Mouse (Mus musculus): ENCODE measurements around the gene C130050O18Rik.

The C130050O18Rik gene

DNA sequence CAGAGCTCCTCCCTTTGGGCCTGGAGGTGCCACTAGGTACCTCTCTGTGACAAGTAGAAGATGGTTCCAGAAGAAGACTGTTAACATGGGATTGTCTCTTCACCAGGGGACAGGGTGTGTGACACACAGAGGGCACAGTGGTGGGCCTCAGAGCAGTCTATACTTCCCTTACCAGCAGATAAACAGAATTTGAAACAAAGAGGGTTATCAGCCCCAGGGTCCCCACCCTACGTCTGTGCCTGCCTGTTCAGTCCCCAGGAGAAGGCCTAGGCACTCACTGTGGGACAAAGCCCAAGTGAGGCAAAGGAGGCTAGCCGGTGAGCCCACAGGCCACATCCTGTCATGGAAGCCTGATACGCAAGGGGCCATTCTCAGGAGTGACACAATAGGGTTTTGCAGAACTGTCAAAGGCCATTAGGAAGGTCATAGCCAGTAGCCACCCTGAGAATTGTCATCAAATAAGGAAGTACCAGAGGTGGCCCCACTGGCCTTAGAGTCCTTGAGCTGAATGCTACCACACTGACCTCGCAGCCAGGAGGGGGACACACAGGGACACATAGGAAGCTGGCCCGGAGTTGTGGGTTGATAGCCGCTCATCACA, at the start of gene C130050O18Rik:
TSS of gene C130050O18Rik (plus strand) at position 480 of the 601 bp plus-strand sequence.
- DNase-seq (ENCODE audit: low spot score): no peak

DNA sequence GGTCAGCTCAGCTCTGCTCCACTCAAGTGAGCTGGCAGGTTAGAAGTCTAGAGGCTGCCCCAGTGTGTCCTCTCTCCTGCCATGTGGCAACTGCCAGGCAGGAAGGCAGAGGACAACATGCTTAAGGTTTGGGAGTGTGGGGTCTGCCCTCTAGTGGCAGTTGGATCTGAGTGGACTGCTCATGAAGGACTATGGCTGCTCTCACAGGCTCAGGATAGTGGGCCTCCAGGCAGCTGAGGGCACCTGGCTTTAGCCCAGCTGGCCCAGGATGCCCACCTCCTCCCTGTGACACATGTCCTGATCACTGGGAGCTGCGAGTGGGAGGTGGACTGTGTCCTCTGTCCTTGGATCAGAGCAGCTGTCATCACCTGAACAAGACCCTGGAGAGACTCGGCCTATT, 46.4 kb upstream of the C130050O18Rik start:
- DNase-seq (ENCODE audit: low spot score): no peak

DNA sequence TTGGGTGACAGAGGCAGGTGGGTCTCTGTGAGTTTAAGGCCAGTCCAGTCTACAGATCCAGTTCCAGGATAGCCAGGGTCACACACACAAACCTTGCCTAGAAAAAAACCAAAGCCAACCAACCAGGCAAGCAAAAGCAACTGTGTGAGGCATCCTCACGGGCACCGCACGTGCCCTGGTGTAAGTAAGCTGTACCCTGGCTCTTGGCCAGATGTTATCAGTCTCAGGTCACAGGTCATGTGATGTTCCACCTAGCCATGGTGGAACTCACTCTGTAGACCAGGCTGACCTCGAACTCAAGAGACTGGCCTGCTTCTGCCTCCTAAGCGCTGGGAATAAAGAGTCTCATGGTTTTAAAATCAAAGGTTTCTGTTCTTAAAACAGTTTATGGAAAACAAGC, 45.8 kb upstream of the C130050O18Rik start:
- DNase-seq (ENCODE audit: low spot score): no peak

DNA sequence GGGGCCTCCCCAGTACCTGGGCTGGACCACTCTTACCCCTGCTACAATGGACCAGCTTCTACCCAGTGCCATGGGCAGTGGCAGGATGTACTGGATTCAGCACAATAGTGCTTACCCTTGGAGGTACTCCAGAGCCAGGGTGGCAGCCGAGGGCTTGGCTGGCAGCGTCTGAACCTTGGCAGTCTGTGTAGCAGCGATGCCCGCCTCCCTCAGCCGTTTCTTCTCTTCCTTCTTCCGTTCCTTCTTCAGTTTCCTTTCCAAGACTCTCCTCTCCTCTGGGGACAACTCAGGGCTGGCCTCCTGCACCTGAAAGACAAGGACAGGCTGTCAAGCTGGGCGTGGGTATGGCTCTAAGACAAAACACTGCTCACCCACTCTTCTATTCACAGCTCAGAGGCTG, 41.2 kb upstream of the C130050O18Rik start:
- no peak for DNase-seq (ENCODE audit: low spot score)

DNA sequence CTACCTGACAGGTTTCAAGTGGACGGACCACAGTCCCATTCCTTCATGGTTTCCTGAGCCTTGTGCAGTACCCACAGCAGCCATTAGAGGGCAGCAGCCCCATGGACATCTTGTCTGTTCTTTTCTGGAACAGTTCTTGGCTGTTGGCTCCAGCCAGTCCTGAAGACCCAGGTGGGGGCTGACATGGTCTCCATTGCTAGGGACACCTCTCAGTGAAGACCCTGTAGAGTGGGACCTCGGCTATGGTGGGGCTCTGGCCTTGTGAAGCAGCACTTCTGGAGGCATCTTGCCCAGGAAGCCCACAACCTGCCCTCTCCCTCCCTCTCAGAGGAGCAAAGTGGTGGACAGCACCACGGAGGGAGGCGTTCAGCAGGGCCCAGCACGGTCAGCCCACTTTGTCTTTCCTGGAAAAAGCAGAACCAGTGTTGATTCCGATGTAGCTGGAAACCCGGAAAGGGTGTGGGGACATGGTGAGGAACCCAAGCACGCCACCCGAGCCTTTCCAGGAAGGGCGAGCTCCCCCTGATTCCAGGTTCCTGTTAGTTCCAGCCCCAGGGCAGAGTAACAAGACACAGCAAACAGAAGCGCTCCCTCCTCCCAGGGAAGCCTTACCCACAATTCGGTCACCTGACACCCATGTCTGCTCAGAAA, 40.7 kb upstream of the C130050O18Rik start:
- DNase-seq (ENCODE audit: low spot score): peak; percentile 46

DNA sequence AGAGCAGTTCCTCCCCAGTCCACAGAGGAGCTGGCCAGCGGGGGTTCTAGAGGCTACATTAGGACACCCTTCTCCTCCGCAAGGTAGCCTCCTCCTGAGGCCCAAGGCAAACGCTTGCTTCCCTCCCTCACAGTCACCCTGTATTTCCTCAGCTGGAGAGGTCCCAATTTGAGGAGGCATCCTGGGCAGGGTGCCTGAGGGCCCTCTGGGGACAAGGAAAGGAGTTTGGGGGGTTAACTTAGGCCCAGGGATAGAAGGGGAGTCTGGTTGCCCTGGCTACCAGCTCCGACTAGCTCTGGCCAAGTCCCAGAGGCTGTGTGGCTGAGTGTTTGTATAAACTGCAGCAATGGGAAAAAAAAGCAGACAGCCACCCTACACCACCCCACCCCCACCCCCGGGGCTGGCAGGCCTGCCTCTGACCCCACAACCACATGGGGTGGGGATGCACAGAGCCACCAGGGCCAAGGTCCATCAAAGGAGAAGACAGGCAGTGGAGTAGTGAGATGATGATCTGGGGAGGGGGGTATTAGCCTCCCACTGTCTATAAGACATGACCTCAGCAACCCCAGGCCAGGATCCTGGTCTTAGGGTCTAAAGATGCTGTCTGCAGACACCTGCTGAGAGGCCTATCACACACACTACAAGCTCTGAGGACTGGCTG, 40.0 kb upstream of the C130050O18Rik start:
- DNase-seq (ENCODE audit: low spot score): no peak

DNA sequence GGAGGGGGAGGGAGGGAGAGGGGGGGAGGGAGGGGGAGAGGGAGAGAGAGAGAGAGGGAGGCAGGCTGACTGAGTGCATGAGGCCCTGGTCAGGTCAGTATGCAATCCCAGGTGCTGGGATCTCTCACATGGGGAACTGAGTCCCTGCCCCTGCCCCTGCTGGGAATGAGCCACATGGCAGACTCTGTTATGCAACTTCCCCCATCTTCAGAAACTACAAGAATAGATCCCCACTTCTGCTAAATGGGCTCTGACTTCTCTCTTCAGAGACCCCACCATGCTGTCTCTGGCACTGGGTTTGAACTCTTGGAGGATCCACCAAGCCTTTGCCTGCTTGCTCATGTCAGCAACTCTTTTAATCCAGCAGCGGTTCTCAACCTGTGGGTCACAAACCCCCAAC, 39.3 kb upstream of the C130050O18Rik start:
- no peak for DNase-seq (ENCODE audit: low spot score)

DNA sequence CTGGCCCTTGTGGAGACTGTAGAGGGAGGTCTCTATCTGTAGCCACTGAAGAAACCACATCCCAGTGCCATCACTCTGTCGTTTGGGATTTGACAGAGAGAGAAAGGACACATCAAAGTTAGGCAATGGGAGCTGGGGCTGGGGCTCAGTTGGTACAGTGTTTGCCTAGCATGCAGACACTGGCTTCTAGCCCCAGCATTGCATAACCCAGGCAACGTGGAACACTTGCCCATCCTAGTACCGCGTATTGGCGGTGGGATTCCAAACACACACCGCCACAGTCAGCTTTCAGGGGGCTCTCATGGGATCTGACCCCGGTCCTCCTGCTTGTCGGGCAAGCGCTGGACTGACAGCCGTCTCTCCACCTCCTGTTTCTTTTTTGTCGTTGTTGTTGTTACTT, 38.6 kb upstream of the C130050O18Rik start:
- DNase-seq (ENCODE audit: low spot score): no peak

DNA sequence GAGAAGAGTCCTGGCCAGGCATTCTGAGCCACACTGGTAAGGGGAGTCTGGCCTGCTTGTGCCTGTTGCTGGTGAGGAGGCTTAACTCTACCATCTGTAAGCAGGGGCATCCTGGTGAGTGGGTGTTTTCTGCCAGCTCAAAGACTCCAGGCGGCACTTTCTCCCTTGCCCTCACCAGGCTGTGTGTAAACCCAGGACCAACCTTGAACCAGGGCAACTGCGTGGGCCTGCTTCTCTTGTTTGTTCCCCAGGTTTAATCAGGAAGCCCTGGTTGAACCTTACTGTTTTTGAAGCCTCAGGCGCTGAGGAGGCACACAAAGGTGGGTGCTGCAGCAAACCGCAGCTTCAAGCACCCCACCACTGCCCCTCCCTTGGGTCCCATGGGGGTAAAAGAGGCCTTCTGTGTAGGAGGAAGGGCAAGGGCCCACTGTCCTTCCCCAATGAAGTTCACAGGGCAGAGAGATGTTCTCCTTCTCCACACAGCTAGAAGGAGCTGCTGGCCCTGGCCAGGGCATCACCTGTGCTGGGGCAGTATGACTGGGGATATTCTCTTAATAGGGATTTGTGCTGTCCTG, 37.1 kb upstream of the C130050O18Rik start:
- no peak for DNase-seq (ENCODE audit: low spot score)

DNA sequence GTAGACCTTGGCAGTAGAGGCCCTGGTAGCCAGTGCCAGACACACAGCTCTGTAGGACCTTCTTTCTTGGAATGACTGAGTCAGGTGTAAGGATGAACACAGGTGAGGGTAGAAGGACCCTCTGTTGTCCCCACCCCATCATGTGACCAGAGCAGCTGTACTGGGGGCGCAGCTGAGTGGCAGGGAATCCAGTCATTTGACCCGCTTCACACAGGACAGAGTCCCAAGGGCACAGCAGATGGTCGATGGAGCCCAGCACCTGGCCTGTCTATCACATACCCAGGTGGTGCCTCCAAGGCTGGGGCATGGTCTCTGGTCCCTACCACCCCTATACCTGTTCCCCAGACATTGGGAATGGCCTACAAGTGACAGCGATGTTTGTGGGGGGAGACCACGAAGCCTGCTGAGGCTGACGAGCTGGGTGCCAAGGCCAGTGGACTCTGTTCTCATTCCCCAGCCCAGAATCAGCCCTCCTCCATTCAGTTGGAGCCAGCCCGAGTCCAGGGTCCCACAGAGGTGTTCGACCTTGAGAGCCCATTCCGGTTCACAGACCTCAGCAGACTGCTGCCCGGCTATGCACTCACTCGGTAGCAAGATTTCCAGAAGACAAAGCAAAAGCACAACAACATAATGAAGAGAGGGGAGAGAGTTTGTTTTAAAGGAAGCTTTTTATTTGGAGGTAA, 36.3 kb upstream of the C130050O18Rik start:
- no peak for DNase-seq (ENCODE audit: low spot score)

DNA sequence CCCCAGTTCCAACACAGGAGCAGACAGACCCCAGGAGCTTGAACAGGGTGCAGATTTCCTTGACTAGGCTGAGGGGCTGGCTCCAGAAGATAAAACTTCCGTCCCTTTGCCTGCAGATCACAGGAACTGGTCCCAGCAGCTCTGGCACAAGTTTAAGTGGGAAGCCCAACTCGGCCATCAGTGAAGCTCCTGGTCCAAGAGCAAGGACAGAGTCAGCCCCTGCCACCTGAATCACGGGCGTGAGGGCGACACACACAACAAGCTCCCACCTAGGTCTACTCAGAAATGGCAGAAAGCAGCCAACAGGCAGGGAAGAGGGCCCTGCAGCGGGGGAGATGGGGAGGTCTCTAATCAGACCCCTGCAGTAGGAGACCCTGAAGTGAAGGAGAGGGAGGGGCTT, 34.7 kb upstream of the C130050O18Rik start:
- no peak for DNase-seq (ENCODE audit: low spot score)

DNA sequence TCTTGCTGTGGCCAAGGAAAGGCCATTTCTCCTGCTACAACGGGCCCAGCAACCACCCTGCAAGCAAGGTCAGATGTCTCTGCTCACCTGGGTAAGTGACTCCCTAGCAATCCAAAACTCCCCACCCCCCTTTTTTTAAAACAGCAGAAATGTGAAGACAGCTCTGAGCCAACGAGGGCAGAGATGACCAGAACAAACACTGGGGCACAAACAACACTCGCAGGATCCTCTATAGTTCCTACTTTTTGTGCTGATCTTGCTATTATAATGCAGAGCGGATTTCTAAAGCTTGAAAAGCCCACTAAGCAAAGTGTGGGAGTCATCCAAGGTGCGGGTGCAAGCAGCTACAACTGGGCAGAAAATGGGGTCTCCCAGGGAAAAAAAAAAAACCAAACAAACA, 34.0 kb upstream of the C130050O18Rik start:
- no peak for DNase-seq (ENCODE audit: low spot score)

DNA sequence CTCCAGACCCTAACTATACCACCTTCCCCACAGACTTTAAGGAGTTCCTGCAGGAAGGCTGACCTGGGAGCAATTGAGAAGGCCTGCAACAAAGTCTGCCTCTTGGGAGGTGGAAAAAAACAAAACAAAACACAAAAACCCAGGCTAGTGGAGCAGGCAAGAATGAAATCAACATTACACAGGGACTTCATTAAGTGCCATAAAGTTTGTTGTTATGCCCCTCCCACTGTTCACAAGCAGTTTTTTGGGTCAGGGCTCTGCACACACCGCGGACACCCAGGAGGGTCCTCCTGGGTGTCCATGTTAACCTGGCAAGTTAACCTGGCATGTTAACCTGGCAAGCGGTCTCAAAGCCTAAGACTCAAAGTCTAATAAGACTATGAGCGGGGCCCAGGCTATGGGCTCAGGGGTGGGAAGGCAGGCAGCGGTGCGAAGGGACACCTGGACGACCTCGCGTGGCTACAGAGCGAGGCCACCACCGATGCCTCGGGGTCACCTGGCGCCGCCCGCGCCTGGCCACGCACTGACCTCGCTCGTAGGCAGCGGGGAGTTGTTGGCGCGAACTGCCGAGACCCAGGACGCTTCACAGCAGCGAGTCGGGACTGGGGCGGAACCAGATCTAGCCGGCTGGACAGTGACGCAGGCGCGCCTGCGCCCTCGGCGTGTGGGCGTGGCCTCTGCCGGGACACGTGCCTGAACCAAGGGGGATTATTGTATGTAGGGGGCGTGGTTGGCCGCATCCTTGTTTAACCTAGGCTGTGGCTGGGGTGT, 33.3 kb upstream of the C130050O18Rik start:
- DNase-seq (ENCODE audit: low spot score): peak; percentile 85

DNA sequence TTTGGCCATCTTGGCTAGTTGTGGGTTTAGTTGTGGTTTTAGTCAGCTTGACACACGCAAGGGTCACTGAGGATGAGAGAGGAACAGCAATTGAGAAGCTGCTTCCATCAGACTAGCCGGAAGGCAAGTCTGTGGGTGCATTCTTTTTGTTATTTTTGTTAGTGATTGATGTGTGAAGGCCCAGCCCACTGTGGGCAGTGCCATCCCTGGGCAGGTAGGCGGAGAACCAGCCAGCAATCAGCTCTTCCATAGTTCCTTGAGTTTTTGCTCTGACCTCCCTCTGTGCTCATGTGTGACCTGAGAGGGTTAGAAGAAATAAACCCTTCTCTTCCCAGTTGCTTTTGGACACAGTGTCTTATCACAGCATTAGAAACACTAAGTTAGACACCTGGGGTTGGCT, 32.0 kb upstream of the C130050O18Rik start:
- no peak for DNase-seq (ENCODE audit: low spot score)

DNA sequence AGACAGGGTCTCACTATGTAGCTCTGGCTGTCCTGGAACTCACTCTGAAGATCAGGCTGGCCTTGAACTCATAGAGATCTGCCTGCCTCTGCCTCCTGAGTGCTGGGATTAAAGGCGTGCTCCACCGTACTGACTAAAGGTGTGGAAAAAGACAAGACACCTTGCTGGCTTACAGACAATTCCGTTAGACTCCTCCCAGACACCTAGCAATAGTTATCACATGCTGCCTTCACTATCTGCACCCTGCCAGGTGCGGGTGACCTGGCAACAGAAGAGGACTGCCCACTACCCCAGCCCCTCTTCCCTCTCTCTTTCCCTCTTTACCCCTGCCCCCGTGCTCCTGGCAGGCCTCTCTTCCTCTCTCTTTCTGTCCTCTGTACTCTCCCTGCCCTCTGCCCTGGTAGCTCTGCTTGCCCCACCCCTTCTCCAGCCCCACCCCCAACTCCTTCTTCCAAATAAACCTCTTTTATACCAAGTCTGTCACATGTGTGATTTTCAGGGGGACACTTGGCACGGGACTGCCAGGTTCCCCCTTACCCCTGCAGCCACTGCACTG, 31.1 kb upstream of the C130050O18Rik start:
- DNase-seq (ENCODE audit: low spot score): no peak

DNA sequence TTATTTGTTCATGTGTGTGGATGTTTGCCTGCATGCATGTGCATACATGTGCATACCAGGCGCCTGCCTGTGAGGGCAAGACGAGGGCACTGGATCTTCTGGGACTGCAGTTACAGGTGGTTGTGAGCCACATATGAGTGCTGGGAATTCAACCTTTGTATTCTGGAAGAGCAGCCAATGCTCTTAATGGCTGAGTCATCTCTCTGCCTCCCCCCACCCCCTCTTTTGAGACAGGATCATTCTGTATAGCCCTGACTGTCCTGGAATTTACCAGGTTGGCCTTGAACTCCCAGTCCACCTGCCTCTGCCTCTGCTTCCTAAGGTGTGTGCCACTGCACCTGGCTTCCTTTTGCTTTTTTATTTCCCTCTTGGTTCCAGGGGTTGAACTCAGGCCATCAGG, 30.2 kb upstream of the C130050O18Rik start:
- DNase-seq (ENCODE audit: low spot score): no peak

DNA sequence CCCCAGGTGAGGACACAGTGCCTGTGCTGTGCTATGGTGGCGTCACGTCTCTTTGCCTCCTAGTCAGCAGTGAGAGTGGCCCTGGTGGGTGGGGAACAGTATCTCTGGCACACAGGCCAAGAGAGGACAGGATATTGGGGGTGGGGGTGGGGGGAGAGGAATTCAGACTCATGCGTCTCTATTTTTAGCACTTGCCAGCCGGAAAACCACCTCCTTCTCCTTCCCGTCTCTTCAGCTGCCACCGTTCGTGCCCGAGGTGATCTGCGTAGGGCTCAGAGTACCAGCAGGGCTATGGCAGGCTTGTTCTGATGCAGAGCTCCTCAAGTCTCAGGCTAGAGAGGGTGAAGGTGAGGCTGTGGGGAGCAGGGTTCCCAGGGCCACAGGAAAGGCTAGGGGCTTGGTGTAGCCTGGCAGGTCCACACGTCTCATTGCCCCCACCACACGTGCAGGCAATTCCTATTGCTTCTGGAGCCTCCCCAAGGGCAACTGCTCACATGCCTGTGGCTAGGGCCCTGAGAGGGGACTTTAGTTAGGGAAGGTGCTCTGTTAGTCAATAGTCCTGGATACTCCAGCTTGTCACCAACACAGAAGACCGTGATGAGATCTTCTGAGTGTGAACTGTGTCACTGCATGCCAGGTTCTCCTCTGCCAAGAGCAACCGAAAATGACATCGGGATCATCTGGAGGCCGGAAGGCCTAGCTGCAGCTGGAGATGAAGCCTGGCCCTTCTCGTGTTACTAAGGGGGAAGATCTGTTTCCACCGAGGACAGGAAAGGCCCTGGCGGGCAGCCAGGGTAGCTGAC, 27.4 kb upstream of the C130050O18Rik start, which contains the start of gene Gpr146:
TSS of gene Gpr146 (plus strand) at position 230 of the 803 bp plus-strand sequence.
- DNase-seq (ENCODE audit: low spot score): peak; percentile 45

DNA sequence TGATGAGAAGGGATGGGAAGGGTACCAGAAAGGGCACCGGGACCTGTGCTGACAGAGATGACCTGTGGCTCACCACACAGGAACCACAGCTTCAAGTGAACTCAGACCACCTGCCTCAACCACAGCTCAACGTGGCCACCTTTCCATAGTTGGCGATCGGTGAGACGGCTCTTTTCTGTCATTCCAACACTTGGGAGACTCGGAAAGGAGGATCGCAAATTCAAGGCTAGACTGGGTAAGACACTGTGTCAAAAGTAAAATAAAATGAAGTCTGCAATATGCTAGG, 26.9 kb upstream of the C130050O18Rik start:
- DNase-seq (ENCODE audit: low spot score): no peak

DNA sequence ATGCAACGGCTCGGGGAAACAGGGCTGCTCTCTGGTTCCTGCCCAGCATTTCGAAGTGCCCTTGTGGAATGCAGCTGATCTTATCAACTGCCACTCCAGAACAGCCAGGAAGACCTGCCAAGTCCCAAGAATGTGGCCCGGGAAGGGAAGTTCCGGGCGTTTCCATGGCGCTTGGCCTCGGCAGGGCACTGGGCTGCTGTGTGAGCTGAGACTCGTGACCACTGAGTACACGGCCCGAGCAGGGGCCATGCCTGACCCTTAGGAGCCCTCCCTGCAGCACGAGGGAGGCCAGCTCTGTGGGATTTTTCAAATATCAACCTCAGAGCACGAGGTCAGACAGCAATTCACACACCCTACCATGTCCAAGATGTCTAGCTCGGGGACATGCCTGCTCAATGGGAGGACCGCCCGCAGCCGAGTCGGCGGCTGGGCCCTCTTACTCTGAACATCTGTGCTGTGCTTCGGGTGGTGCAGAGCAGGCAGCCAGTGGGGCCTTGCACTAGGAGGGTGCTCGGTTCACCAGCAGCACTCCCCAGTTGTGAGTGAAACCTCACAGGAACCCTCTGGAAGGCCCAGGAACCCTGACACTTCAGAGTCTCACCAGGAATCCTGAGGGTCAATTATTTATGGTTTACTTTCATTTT, 26.0 kb upstream of the C130050O18Rik start:
- peak; percentile 83 for DNase-seq (ENCODE audit: low spot score)

DNA sequence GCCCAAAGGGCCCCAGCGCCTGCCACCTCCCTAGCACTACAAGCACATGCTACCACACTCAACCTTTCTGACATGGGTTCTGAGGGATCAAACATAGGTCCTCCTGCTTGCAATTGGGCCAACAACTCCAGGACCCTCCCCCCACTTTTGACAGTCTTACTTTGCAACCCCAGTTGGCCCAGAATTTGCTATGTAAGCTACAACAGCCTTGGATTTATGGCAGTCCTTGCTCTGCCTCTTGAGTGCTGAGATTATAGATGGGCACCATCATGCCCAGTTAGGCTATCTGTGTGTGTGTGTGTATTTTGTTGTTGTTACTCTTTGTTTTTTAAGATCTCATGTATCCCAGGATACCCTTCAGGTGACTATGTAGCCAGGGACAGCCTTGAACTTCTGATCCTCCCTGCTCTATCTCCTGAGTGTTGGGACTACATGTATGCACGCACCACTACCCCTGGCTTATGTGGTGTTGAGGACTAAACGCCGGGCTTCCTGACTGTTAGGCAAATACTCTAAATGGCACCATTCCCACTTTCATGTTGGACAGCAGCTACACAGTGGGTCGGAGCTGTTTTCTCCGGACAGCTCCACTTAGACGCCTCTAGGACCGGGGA, 25.2 kb upstream of the C130050O18Rik start:
- no peak for DNase-seq (ENCODE audit: low spot score)
